Mouse (Mus musculus): ENCODE measurements around the gene Birc2.
"Not testable (repeated sequence)": the region's sequence is repeated elsewhere in the genome, so short reads cannot be mapped to it uniquely, and the experiment has no call there.

Birc2 gene

DNA sequence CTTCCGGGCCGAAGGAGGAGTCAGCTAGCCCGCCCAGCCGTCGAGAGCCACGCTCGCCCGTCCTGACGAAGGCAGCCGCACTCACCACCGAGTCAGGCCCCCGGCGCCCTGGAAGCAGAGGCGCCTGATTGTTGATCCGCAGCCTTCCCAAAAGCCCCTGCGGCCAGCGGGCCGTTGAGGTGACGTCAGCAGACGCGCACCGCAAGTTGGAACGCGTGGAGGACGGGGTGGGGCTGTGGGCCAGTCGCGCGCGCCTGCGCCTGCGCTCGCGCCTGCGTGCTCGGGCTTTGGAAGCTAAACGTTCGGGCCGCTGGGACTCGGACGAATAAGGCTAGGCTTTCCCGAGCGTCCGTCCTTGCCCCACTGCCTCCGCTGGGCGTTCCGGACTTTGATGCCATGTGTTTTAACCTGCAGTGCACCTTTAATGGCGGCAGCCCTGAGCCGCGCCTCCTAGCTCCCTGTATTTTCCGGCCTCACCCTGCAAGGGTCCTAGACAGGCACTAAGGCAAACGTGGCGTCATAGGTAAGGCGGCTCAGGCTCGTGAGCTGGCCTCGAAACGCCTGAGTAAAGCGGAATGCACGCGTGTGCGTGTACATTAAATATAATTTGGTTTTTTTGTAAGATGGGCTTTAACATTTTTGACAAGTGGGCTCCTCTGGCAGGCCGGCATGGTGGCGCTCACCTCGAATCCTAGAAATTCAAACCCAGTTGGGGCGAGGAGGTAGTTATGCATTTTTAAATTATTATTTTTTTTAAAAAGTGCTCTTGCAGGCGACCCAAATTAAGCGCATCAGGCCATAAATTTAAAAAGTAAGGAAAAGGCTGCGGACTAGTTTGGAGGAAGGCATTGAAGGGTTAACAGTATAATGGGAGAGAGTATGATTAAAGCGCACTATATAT is at the start of gene Birc2:
Birc2 (minus strand) TSS at position 160 of the 901 bp plus-strand sequence.
- peak; percentile 97 to 98 for DNase-seq (ENCODE audit: inconsistent age in 2 of 2, low spot score in 1 of 2)

DNA sequence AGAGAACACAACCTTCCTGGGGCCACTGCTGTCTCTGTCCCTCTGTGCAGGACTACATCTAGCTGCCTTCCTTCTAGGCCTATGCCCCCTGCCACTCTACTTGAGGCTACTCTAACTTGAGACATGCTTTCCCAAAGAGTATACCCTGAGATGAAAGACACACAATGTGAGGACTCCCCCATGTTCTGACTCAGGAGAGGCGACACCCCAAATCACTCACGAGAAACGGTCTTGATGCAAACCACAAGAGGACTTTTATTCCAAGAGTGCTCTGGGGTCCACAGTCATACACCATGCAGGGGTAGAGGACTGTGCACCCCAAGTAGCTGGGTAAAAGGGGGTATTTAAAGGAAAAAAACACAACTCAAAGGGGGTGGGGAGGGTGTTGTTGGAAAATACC is 47.5 kb upstream of the Birc2 start:
- DNase-seq (ENCODE audit: inconsistent age in 2 of 2, low spot score in 1 of 2), result no peak

DNA sequence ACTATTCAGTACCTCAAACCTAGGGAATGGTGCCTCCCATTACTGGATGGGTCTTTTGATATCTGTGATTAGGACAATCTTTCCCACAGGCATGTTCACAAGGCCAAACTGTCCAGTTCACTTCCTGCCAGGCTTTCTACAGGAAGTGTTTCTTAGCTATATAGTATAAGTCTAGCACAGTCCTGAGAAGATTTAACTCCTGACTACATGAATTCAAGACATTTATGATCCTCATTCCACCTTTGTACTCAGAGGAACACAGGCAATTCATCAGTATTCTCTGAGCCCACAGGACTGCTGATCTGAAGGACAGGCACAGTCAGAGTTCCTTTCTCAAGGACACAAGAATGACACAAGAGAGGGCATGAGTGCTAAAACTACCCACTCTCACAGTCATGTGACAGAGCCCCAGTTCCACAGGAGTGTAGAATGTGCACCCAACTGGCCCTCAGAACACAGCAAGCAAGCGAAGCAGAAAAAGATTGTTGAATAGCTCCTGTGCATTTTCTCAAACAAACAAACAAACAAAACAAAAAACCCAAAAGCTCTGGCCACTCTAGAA is 45.5 kb upstream of the Birc2 start:
- peak; percentile 46 to 75 for DNase-seq (ENCODE audit: inconsistent age in 2 of 2, low spot score in 1 of 2)

DNA sequence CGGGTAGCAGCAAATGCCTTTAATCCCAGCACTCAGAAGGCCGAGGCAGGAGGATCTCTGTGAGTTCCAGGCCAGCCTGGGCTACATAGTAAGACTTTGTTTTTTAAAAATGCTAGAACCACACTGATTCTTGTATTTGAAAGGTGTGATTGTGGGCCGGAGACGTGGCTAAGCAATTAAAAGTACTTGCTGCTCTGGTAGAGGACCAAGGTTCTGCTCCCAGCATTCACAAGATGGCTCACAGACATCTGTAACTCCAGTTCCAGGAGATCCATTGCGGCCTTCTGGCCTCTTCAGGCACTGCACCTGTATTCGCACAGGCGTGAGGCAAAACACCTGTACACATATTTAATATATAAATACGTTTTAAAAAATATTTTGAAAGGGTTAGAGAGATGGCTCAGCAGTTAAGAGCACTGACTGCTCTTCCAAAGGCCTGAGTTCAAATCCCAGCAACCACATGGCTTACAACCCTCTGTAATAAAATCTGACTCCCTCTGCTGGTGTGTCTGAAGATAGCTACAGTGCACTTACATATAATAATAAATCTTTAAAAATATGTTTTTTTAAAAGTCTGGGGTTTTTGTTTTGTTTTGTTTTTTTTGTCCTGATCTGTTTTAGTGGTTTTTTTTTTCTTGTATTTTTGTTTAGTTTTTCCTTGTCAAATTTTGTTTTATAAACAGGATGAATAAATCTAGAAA is 36.8 kb upstream of the Birc2 start:
- DNase-seq (ENCODE audit: inconsistent age in 2 of 2, low spot score in 1 of 2), result peak in 1 of 2 experiments; percentile 52

DNA sequence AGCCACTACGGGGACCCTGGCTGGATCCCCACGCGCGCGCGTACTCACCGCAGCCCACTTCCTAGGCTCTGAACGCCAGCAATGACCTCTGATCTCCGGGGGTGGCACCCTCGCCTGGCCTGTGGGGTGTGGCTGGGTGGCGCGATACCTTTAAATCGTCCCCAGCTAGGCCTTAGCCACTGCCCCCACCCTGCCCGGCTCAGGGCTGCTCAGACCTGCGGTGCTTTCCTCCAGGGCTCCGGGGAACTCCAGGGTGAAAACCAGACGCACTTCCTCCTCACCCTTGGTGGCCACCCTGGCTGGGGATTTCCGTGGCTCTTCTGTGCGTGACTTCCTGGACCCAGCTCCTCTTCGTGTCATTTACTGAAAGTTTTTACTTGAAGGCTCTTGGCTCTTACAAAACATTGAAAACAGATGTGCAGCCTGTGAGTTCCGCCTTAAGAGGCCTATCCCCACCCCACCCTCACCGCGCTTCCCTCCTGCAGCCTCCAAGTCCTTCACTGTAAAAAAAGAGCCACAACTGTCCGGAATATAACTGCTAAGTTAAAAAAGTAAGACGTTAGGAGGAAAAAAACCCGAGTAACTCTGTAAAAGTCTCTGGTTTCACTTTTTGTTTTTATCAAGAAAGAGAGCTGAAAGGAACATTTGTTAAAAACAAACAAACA is 36.0 kb upstream of the Birc2 start, which contains the start of gene Birc3:
Birc3 (minus strand) TSS at position 412 of the 665 bp plus-strand sequence.
- peak; percentile 85 to 96 for DNase-seq (ENCODE audit: inconsistent age in 2 of 2, low spot score in 1 of 2)

DNA sequence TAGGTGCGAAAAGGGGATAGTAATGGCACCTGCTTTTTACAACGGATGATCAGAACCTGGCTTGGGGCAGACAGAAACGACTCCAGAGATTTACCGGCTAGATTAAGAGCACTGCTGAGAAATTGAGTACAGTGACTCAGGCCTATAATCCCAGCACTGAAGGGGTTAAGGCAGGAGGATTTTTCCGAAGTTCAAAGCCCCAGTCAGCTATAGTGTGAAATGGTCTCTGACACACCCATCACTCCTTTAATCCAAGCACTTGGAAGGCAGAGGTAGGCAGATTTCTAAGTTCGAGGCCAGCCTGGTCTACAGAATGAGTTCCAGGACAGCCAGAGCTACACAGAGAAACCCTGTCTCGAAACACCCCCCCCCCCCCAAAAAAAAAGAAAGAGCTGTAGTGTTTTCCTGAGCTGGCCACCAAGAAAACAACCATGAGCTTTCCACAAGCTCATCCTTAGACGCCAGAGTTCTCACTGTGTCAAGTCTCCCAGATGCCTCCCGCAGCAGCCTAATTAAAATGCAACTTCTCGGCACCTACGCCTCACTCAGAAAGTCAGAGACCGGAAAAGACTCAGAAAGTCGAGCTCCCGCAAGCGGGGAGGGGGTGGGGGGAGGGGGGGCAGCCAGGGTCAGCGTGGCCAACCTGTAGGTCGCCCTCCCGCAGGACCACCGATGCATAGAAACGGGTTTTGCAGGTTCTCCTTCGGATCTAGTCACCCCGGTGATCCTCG is 35.3 kb upstream of the Birc2 start:
- DNase-seq (ENCODE audit: inconsistent age in 2 of 2, low spot score in 1 of 2), result no peak

DNA sequence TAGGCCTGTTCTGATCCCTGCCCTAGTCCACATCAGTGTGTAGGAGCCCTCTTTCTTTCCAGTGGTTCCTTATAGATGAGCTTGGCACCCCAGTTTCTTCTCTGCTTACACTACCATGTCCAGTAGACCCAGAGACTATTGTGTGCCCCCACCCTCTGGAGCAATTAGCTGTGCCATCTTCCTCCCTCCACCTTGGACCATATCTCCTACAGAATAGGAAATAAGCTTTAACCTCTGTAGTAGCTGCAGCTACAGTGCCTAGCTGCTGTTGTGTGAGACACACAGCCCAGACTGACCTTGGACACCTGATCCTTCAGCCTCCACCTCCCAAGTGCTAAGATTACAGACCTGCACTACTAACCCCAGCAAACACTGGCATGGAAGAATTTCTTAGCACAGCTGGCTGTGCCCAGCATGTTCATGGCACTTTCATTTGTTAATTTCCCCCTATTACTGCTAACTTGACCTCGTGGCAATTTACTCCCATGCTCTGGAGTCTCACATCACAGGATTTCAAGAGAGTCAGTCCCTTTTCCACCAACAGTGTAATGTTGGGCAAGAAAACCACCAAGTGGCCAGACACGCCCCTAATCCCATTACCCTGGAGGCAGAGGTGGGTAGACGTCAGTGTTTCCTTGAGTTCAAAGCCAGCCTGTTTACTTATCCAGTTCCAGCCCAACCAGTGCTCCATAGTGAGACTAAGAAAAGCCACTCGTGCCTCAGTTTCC is 34.6 kb upstream of the Birc2 start:
- DNase-seq (ENCODE audit: inconsistent age in 2 of 2, low spot score in 1 of 2), result peak in 1 of 2 experiments; percentile 56

DNA sequence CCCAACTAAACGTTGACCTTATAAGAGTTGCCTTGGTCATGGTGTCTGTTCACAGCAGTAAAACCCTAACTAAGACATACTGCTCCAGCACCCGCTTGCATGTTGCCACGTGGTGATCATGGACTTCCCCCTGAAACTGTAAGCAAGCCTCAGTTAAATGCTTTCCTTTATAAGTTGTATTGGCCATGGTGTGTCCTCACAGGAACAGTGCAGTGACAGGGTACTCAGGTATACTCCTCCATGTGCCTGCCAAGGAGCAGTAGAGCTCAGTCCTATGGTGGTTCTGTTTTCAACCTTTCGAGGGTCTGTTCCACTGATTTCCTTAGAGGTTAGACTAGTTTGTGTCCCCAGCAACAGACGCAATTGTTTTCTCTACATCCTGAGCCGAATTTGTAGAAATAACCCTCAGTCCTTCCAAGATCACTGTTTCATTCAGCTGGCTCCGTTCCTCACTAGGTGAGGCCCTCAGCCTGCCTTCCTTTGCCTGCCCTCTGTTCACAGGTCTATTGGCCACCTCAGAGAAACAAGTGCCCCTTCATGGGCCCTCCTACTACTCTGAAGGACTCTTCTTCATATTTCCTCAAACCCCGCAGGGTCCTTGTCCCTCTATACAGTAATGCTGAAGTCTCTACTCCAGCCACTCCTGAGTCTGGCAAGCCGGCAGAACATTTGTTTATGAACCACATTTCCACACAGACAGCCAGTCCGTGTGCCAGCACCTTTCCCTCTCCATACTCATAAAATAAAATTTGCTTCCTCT is 33.9 kb upstream of the Birc2 start:
- DNase-seq (ENCODE audit: inconsistent age in 2 of 2, low spot score in 1 of 2), result no peak

DNA sequence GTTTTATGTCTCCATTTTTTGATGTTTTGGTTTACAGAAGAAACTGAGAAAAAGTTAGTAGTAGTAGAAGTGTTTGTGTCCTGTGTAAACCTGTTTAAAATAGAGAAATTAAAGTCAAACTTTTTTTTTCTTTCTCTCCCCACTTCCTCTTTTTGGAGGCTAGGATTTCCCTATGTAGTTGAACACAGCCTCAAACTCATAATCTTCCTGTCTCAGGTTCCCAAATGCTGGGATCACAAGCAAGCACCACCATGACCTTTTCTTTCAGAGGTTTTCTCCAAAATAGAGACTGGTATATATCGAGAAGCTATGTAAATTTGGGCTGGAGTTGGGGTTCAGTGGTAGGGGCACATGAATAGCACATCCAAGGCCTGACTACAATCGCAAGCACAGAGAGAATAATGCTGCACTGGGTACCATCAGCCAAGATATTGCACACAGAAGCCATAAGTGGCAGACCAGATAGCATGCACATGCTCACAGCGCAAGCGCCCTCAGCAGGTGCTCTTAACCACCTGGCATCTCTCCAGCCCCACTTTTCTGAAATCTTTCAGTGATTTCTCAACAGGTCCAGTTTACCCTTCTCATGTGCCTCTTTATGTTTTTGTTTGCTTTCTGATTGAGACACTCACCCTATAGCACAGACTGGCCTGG is 32.1 kb upstream of the Birc2 start:
- peak in 1 of 2 experiments; percentile 41 for DNase-seq (ENCODE audit: inconsistent age in 2 of 2, low spot score in 1 of 2)

DNA sequence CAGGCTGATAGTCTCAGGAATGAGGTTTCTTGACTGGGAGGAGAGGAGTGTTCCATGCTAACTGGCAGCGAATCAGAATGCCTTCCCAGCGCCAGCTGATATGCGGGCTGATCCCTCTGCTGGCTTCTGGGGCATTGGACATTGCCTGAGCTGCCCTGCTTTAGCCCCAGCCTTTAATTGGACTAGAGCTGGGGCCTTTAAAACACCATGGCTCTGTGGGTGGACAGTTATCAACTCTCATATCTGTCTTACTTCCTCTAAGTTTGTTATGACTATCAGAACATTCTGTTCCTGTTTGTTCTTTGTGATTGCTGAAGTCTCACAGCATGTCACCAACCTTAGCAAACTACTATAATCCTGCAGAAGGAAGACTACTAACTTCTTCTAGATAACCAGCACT is 31.1 kb upstream of the Birc2 start:
- DNase-seq (ENCODE audit: inconsistent age in 2 of 2, low spot score in 1 of 2), result peak in 1 of 2 experiments; percentile 29

DNA sequence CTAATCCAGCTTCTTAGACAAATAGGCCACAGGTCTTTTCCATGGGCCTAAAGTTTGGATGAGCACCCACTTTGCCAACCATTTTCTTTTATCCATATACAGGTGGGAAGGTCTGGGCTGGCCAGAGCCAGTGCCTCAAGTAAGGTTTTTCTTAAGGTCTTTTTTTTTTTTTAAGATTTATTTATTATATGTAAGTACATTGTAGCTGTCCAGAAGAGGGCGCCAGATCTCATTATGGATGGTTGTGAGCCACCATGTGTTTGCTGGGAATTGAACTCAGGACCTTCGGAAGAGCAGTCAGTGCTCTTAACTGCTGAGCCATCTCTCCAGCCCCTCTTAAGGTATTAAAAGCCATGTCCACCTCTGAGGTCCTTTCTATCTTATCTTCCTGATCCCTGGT is 30.1 kb upstream of the Birc2 start:
- DNase-seq (ENCODE audit: inconsistent age in 2 of 2, low spot score in 1 of 2), result not testable (repeated sequence)

DNA sequence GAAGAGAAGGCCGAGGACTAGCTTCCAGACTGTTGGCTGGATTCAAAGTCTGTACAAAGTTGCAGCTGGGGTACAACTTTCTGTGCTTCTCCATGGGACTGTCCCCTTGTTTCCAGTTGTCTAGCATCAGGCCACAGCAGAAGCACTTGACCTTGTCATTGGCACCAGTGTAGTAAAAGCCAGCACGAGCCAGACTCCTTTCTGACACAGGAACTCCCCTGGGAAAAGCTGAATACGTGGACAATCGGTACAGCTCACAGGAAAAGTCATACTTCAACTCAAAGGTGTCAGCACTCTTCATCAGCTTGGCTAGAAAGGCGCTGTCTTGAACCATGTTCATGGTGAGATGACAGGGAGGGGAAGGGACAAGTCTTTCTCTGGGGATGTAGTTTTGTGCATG is 24.1 kb upstream of the Birc2 start:
- DNase-seq (ENCODE audit: inconsistent age in 2 of 2, low spot score in 1 of 2), result no peak

DNA sequence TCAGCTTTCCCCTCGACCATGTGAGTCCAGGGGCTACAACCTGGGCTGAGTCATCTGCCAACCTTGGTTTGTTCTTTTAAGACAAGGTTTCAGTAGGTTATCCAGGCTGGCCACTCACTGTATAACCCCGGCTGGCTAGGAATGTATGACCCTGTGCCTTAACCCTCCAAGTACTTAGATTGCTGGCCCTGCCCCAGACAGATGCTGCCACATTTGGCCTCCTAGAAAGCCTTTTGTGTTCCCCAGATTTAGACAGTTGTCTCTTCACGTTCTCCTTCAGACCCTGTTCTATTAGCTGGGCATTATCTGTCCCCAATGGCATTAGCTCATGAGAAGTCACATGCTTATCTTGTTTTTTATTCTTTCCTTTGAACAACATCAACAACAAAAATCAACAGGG is 19.0 kb upstream of the Birc2 start:
- peak in 1 of 2 experiments; percentile 64 for DNase-seq (ENCODE audit: inconsistent age in 2 of 2, low spot score in 1 of 2)

DNA sequence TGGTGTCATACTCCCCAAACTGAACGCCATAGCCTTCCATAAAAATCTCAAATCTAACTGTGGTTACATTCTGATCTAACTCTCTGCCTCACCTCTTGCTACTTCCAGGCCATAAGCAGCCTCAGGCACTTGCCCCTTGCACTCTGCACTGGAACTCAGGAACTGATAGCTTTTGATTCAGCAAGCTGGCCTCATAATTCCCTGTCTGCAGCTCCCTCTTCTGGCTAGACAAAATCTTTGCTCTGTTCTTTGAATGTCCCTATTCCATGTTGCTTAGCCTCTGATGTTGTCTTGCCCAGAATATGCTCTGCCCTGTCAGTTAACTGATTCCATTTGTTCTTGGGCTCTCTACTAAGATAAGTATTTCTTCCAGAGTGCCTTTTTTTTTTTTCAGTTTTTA is 18.5 kb upstream of the Birc2 start:
- peak; percentile 61 to 85 for DNase-seq (ENCODE audit: inconsistent age in 2 of 2, low spot score in 1 of 2)

DNA sequence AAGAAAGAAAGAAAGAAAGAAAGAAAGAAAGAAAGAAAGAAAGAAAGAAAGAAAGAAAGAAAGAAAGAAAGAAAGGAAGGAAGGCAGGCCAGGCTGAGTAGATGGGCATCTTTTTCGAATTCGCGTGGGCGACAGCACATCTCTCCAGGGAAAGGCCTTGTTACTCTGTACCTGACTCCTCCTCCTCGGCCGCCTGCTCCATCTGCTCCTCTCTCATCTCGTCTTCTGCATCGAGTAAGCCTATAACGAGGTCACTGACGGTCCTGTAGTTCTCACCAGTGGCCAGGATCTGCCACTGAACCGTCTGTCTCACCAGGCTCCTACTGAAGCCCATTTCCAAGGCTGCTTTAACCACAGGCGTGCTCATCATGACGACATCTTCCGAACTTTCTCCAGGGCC is 17.3 kb upstream of the Birc2 start:
- not testable (repeated sequence) for DNase-seq (ENCODE audit: inconsistent age in 2 of 2, low spot score in 1 of 2)

DNA sequence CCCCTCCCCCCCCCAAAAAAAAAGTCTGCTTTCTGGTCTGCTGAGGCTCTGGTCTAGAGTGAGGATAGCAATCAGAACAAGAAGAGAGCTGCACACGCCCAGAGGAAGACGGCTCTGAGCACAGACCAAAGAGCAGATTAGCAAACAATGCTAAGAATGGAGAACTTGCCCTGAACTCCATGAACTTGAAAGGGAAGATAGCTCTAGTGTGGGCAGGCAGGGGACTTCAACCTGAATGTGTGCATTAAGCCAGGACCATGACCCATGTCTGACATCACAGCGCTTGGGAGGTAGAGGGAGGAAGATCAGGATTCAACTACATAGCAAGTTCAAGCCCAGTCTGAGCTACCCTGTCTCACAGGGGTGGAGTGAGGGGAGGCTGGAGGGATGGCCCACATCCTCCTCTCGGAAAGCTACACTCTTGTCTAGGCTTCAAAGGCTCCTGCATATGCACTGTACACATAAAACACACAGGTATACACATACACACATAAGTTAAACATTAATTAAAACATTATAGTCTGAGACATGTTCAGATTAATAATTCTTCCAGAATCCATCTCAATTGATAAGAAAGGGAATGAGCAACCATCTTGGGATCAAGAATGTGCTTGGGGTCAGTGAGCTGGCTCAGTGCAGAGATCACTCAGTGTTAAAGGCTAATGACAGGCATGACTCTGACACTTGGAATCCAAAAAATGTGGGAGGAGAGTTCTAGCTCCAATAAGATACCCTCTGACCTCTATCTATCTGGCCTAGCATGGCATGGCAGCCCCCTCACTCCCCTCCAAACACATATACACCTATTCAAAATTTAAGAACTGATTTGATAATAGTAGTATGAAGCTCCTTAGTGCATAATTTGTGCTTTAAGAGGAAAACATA is 15.7 kb upstream of the Birc2 start:
- DNase-seq (ENCODE audit: inconsistent age in 2 of 2, low spot score in 1 of 2), result no peak

DNA sequence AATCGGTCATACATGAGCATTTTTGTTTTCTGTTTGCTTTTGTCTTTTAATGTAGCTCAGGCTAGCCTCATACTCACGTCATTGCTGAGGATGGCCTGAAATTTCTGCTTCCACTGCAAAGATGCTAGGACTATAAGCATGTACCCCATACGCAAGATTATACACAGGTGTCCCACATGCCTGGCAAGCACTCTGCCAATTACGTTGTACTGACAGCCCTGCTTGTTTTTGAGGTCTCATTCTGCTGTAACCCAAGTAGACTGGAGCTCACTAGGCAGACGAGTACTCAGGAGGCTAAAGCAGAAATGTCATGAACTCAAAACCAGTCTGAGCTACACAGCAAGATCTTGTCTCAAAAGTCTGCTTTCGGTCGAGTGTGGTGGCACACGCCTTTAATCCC is 15.0 kb upstream of the Birc2 start:
- no peak for DNase-seq (ENCODE audit: inconsistent age in 2 of 2, low spot score in 1 of 2)

DNA sequence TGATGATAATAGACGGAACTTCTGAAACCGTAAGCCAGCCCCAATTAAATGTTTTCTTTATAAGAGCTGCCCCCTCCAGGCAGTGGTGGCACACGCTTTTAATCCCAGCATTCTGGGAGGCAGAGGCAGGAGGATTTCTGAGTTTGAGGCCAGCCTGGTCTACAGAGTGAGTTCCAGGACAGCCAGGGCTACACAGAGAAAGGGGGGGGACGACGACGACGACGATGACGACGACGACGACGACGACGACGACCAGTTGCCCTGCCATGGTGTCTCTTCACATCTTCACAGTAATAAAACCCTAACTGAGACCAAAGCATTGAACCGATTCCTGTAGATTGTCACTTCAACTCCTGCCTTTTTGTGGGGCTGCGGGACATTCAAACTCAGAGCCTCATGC is 11.3 kb upstream of the Birc2 start:
- no peak for DNase-seq (ENCODE audit: inconsistent age in 2 of 2, low spot score in 1 of 2)
